Mouse (Mus musculus): ENCODE data around the gene Slc12a9. TPM values are rescaled to one million over a fixed set of nuclear protein-coding genes. Genes with fewer than 3 reads are reported as not detected.
A peak's percentile ranks its signal among the peaks of the same experiment; 100 is the strongest.

The Slc12a9 gene
- polyA plus RNA-seq, 1 experiment from 2014 or later, result 7.5 TPM

- Histone ChIP-seq H3K4me1 (replicated peaks; ENCODE audit: control insufficient read depth, insufficient read depth, low read length) (no peaks in the 10 kb centered on the region), H3K27me3 (ENCODE audit: control insufficient read depth, insufficient read depth, low read length) (no peaks in the 10 kb centered on the region), H3K4me2 (replicated peaks; ENCODE audit: low read depth, low read length) (peak overlapping the region; percentile 93), H3K4me3 (ENCODE audit: low read depth, low read length) (peak overlapping the region; percentile 67), H3K9me3 (ENCODE audit: control insufficient read depth, low read length) (no peaks in the 10 kb centered on the region), H3K27ac (ENCODE audit: low read depth, low read length) (peak overlapping the region; percentile 60), H3K36me3 (ENCODE audit: control insufficient read depth, insufficient read depth, low read length) (no peaks in the 10 kb centered on the region), H3K9ac (ENCODE audit: low read depth, low read length) (peak overlapping the region; percentile 71)
- no peak for DNase-seq (ENCODE audit: low spot score)
- ATAC-seq (ENCODE audit: low FRiP score), result peak; percentile 58
- 22% methylated on average over 15 of the region's 15 CpGs for WGBS
Measured at GRCm38 (mm10) chr5:137332857-137333511, 413 bp downstream of the Slc12a9 start.

GRCm38 (mm10) chr5:137330910-137331309 lies 2.5 kb downstream of the Slc12a9 start:
- DNase-seq (ENCODE audit: low spot score) (no peak), ATAC-seq (ENCODE audit: low FRiP score) (no peak)
- H3K9me3 ChIP-seq (ENCODE audit: control insufficient read depth, low read length), result no peaks in the 10 kb centered on the region
- no peaks in the 10 kb centered on the region for H3K27me3 ChIP-seq (ENCODE audit: control insufficient read depth, insufficient read depth, low read length)
- H3K27ac ChIP-seq (ENCODE audit: low read depth, low read length), result no peak overlapping the region
- H3K9ac ChIP-seq (ENCODE audit: low read depth, low read length), result no peak overlapping the region
- WGBS, result 92% methylated on average over 7 of the region's 7 CpGs
- H3K4me3 ChIP-seq (ENCODE audit: low read depth, low read length), result no peak overlapping the region
- no peaks in the 10 kb centered on the region for H3K36me3 ChIP-seq (ENCODE audit: control insufficient read depth, insufficient read depth, low read length)
- no peak overlapping the region for H3K4me2 ChIP-seq (replicated peaks; ENCODE audit: low read depth, low read length)
- H3K4me1 ChIP-seq (replicated peaks; ENCODE audit: control insufficient read depth, insufficient read depth, low read length), result no peaks in the 10 kb centered on the region

GRCm38 (mm10) chr5:137320996-137321395 lies 12.4 kb downstream of the Slc12a9 start:
- H3K4me1 ChIP-seq (replicated peaks; ENCODE audit: control insufficient read depth, insufficient read depth, low read length), result no peaks in the 10 kb centered on the region
- no peak overlapping the region for H3K4me3 ChIP-seq (ENCODE audit: low read depth, low read length)
- ATAC-seq (ENCODE audit: low FRiP score) (no peak), DNase-seq (ENCODE audit: low spot score) (no peak)
- no peaks in the 10 kb centered on the region for H3K9me3 ChIP-seq (ENCODE audit: control insufficient read depth, low read length)
- H3K27ac ChIP-seq (ENCODE audit: low read depth, low read length), result no peak overlapping the region
- no peaks in the 10 kb centered on the region for H3K27me3 ChIP-seq (ENCODE audit: control insufficient read depth, insufficient read depth, low read length)
- no peak overlapping the region for H3K9ac ChIP-seq (ENCODE audit: low read depth, low read length)
- H3K36me3 ChIP-seq (ENCODE audit: control insufficient read depth, insufficient read depth, low read length), result 0 out of 2 replicates have a peak, but pooled peaks cover 8% of the 10 kb centered on the region
- H3K4me2 ChIP-seq (replicated peaks; ENCODE audit: low read depth, low read length), result no peak overlapping the region
- WGBS, result 95% methylated on average over 3 of the region's 3 CpGs

GRCm38 (mm10) chr5:137318570-137318969 lies 14.8 kb downstream of the Slc12a9 start:
- H3K27ac ChIP-seq (ENCODE audit: low read depth, low read length), result no peak overlapping the region
- peaks cover 13% of the 10 kb centered on the region for H3K4me1 ChIP-seq (replicated peaks; ENCODE audit: control insufficient read depth, insufficient read depth, low read length)
- DNase-seq (ENCODE audit: low spot score) (no peak), ATAC-seq (ENCODE audit: low FRiP score) (no peak)
- H3K9me3 ChIP-seq (ENCODE audit: control insufficient read depth, low read length), result no peaks in the 10 kb centered on the region
- no peak overlapping the region for H3K9ac ChIP-seq (ENCODE audit: low read depth, low read length)
- H3K4me3 ChIP-seq (ENCODE audit: low read depth, low read length), result no peak overlapping the region
- H3K4me2 ChIP-seq (replicated peaks; ENCODE audit: low read depth, low read length), result no peak overlapping the region
- H3K36me3 ChIP-seq (ENCODE audit: control insufficient read depth, insufficient read depth, low read length), result 0 out of 2 replicates have a peak, but pooled peaks cover 8% of the 10 kb centered on the region
- WGBS, result 79% methylated on average over 1 of the region's 1 CpGs
- no peaks in the 10 kb centered on the region for H3K27me3 ChIP-seq (ENCODE audit: control insufficient read depth, insufficient read depth, low read length)

GRCm38 (mm10) chr5:137317361-137317760 lies 16.0 kb downstream of the Slc12a9 start:
- Histone ChIP-seq H3K27ac (ENCODE audit: low read depth, low read length) (no peak overlapping the region), H3K4me3 (ENCODE audit: low read depth, low read length) (no peak overlapping the region), H3K27me3 (ENCODE audit: control insufficient read depth, insufficient read depth, low read length) (no peaks in the 10 kb centered on the region), H3K4me2 (replicated peaks; ENCODE audit: low read depth, low read length) (no peak overlapping the region), H3K9ac (ENCODE audit: low read depth, low read length) (no peak overlapping the region), H3K36me3 (ENCODE audit: control insufficient read depth, insufficient read depth, low read length) (0 out of 2 replicates have a peak, but pooled peaks cover 7% of the 10 kb centered on the region), H3K4me1 (replicated peaks; ENCODE audit: control insufficient read depth, insufficient read depth, low read length) (peaks cover 13% of the 10 kb centered on the region), H3K9me3 (ENCODE audit: control insufficient read depth, low read length) (no peaks in the 10 kb centered on the region)
- ATAC-seq (ENCODE audit: low FRiP score) (no peak), DNase-seq (ENCODE audit: low spot score) (no peak)
- WGBS, result 89% methylated on average over 8 of the region's 8 CpGs

- H3K27me3 ChIP-seq (ENCODE audit: control insufficient read depth, insufficient read depth, low read length), result no peaks in the 10 kb centered on the region
- WGBS, result 37% methylated on average over 29 of the region's 30 CpGs
- ATAC-seq (ENCODE audit: low FRiP score) (no peak; the same call in 1 of the 2 replicates), DNase-seq (ENCODE audit: low spot score) (peak; percentile 54)
- peaks cover 13% of the 10 kb centered on the region for H3K4me1 ChIP-seq (replicated peaks; ENCODE audit: control insufficient read depth, insufficient read depth, low read length)
- H3K9ac ChIP-seq (ENCODE audit: low read depth, low read length), result peak overlapping the region; percentile 72; the same call in 1 of the 2 replicates
- peak overlapping the region; percentile 65; the same call in 1 of the 2 replicates for H3K4me2 ChIP-seq (replicated peaks; ENCODE audit: low read depth, low read length)
- no peaks in the 10 kb centered on the region for H3K9me3 ChIP-seq (ENCODE audit: control insufficient read depth, low read length)
- H3K36me3 ChIP-seq (ENCODE audit: control insufficient read depth, insufficient read depth, low read length), result 0 out of 2 replicates have a peak, but pooled peaks cover 3% of the 10 kb centered on the region
- no peak overlapping the region for H3K4me3 ChIP-seq (ENCODE audit: low read depth, low read length)
- H3K27ac ChIP-seq (ENCODE audit: low read depth, low read length), result no peak overlapping the region
Measured at GRCm38 (mm10) chr5:137315084-137315903, 18.1 kb downstream of the Slc12a9 start.

- Histone ChIP-seq H3K9me3 (ENCODE audit: control insufficient read depth, low read length) (no peaks in the 10 kb centered on the region), H3K4me3 (ENCODE audit: low read depth, low read length) (peak within 1 kb of the TSS; percentile 40), H3K4me2 (replicated peaks; ENCODE audit: low read depth, low read length) (peak within 1 kb of the TSS; percentile 65), H3K27ac (ENCODE audit: low read depth, low read length) (peak within 1 kb of the TSS; percentile 40), H3K36me3 (ENCODE audit: control insufficient read depth, insufficient read depth, low read length) (0 out of 2 replicates have a peak, but pooled peaks cover 3% of the 10 kb centered on the region), H3K27me3 (ENCODE audit: control insufficient read depth, insufficient read depth, low read length) (no peaks in the 10 kb centered on the region), H3K9ac (ENCODE audit: low read depth, low read length) (peak within 1 kb of the TSS; percentile 72), H3K4me1 (replicated peaks; ENCODE audit: control insufficient read depth, insufficient read depth, low read length) (peaks cover 13% of the 10 kb centered on the region)
- WGBS, result 15% methylated on average over 30 of the region's 30 CpGs
- peak; percentile 93 for DNase-seq (ENCODE audit: low spot score)
- ATAC-seq (ENCODE audit: low FRiP score), result peak; percentile 87
Measured at GRCm38 (mm10) chr5:137314193-137315083, 19.0 kb downstream of the Slc12a9 start, which contains the start of gene Trip6. Gene Trip6 (minus strand): TSS chr5:137314404.

All from hindbrain, embryonic 11.5 days (tissue).